Mouse (Mus musculus): Measurements from ENCODE around the gene Spock1. TPM values are rescaled to one million over a fixed set of nuclear protein-coding genes. Genes with fewer than 3 reads are reported as not detected.

The Spock1 gene
- polyA plus RNA-seq, 1 experiment = 0.23 TPM

- TF ChIP-seq POLR2A (IDR thresholded peaks at IDR 0.05; ENCODE audit: low read depth, low read length) (no peak), CTCF (IDR thresholded peaks at IDR 0.05; ENCODE audit: borderline replicate concordance, insufficient read depth, low read length) (no peak)
- Histone ChIP-seq H3K27ac (ENCODE audit: insufficient read depth, low read length) (no peak overlapping the region), H3K4me1 (ENCODE audit: control insufficient read depth, insufficient read depth, low read length) (no peaks in the 10 kb centered on the region), H3K4me3 (ENCODE audit: insufficient read depth, low read length) (no peak overlapping the region)
These were observed 151.8 kb downstream of the Spock1 start for GRCm38 (mm10) chr13:57756316-57756715.

GRCm38 (mm10) chr13:57750831-57751230 lies 157.3 kb downstream of the Spock1 start:
- TF ChIP-seq CTCF (IDR thresholded peaks at IDR 0.05; ENCODE audit: borderline replicate concordance, insufficient read depth, low read length) (no peak), POLR2A (IDR thresholded peaks at IDR 0.05; ENCODE audit: low read depth, low read length) (no peak)
- Histone ChIP-seq H3K27ac (ENCODE audit: insufficient read depth, low read length) (no peak overlapping the region), H3K4me3 (ENCODE audit: insufficient read depth, low read length) (no peak overlapping the region), H3K4me1 (ENCODE audit: control insufficient read depth, insufficient read depth, low read length) (no peaks in the 10 kb centered on the region)

GRCm38 (mm10) chr13:57744667-57745066 lies 163.5 kb downstream of the Spock1 start:
- no peak overlapping the region for H3K4me3 ChIP-seq (ENCODE audit: insufficient read depth, low read length)
- H3K27ac ChIP-seq (ENCODE audit: insufficient read depth, low read length) = no peak overlapping the region
- no peaks in the 10 kb centered on the region for H3K4me1 ChIP-seq (ENCODE audit: control insufficient read depth, insufficient read depth, low read length)
- TF ChIP-seq POLR2A (IDR thresholded peaks at IDR 0.05; ENCODE audit: low read depth, low read length) (no peak), CTCF (IDR thresholded peaks at IDR 0.05; ENCODE audit: borderline replicate concordance, insufficient read depth, low read length) (no peak)

GRCm38 (mm10) chr13:57741186-57741585 lies 166.9 kb downstream of the Spock1 start:
- Histone ChIP-seq H3K27ac (ENCODE audit: insufficient read depth, low read length) (no peak overlapping the region), H3K4me1 (ENCODE audit: control insufficient read depth, insufficient read depth, low read length) (no peaks in the 10 kb centered on the region), H3K4me3 (ENCODE audit: insufficient read depth, low read length) (no peak overlapping the region)
- TF ChIP-seq CTCF (IDR thresholded peaks at IDR 0.05; ENCODE audit: borderline replicate concordance, insufficient read depth, low read length) (no peak), POLR2A (IDR thresholded peaks at IDR 0.05; ENCODE audit: low read depth, low read length) (no peak)

- Histone ChIP-seq H3K27ac (ENCODE audit: insufficient read depth, low read length) (no peak overlapping the region), H3K4me1 (ENCODE audit: control insufficient read depth, insufficient read depth, low read length) (no peaks in the 10 kb centered on the region)
These were observed 167.7 kb downstream of the Spock1 start for GRCm38 (mm10) chr13:57740473-57740872.

GRCm38 (mm10) chr13:57736060-57736459 lies 172.1 kb downstream of the Spock1 start:
- no peaks in the 10 kb centered on the region for H3K4me1 ChIP-seq (ENCODE audit: control insufficient read depth, insufficient read depth, low read length)
- TF ChIP-seq CTCF (IDR thresholded peaks at IDR 0.05; ENCODE audit: borderline replicate concordance, insufficient read depth, low read length) (no peak), POLR2A (IDR thresholded peaks at IDR 0.05; ENCODE audit: low read depth, low read length) (no peak)
- no peak overlapping the region for H3K27ac ChIP-seq (ENCODE audit: insufficient read depth, low read length)
- H3K4me3 ChIP-seq (ENCODE audit: insufficient read depth, low read length) = no peak overlapping the region

More at GRCm38 (mm10) chr13:57740473-57740872, 167.7 kb downstream of the Spock1 start:
- no peak overlapping the region for H3K4me3 ChIP-seq (ENCODE audit: insufficient read depth, low read length)
- no peak for TF ChIP-seq POLR2A (IDR thresholded peaks at IDR 0.05; ENCODE audit: low read depth, low read length)
- TF ChIP-seq CTCF (IDR thresholded peaks at IDR 0.05; ENCODE audit: borderline replicate concordance, insufficient read depth, low read length) = no peak

GRCm38 (mm10) chr13:57734549-57734948 lies 173.6 kb downstream of the Spock1 start:
- no peak for TF ChIP-seq CTCF (IDR thresholded peaks at IDR 0.05; ENCODE audit: borderline replicate concordance, insufficient read depth, low read length)
- TF ChIP-seq POLR2A (IDR thresholded peaks at IDR 0.05; ENCODE audit: low read depth, low read length) = no peak
- no peak overlapping the region for H3K27ac ChIP-seq (ENCODE audit: insufficient read depth, low read length)
- H3K4me3 ChIP-seq (ENCODE audit: insufficient read depth, low read length) = no peak overlapping the region
- no peaks in the 10 kb centered on the region for H3K4me1 ChIP-seq (ENCODE audit: control insufficient read depth, insufficient read depth, low read length)

- H3K4me1 ChIP-seq (ENCODE audit: control insufficient read depth, insufficient read depth, low read length) = no peaks in the 10 kb centered on the region
- H3K27ac ChIP-seq (ENCODE audit: insufficient read depth, low read length) = no peak overlapping the region
- TF ChIP-seq POLR2A (IDR thresholded peaks at IDR 0.05; ENCODE audit: low read depth, low read length) (no peak), CTCF (IDR thresholded peaks at IDR 0.05; ENCODE audit: borderline replicate concordance, insufficient read depth, low read length) (no peak)
- no peak overlapping the region for H3K4me3 ChIP-seq (ENCODE audit: insufficient read depth, low read length)
These were observed 174.6 kb downstream of the Spock1 start for GRCm38 (mm10) chr13:57733521-57733920.

- TF ChIP-seq CTCF (IDR thresholded peaks at IDR 0.05; ENCODE audit: borderline replicate concordance, insufficient read depth, low read length) = no peak
- no peak for TF ChIP-seq POLR2A (IDR thresholded peaks at IDR 0.05; ENCODE audit: low read depth, low read length)
- no peaks in the 10 kb centered on the region for H3K4me1 ChIP-seq (ENCODE audit: control insufficient read depth, insufficient read depth, low read length)
- H3K4me3 ChIP-seq (ENCODE audit: insufficient read depth, low read length) = no peak overlapping the region
- no peak overlapping the region for H3K27ac ChIP-seq (ENCODE audit: insufficient read depth, low read length)
These were observed 175.9 kb downstream of the Spock1 start for GRCm38 (mm10) chr13:57732251-57732650.

- TF ChIP-seq CTCF (IDR thresholded peaks at IDR 0.05; ENCODE audit: borderline replicate concordance, insufficient read depth, low read length) (no peak), POLR2A (IDR thresholded peaks at IDR 0.05; ENCODE audit: low read depth, low read length) (no peak)
- Histone ChIP-seq H3K4me3 (ENCODE audit: insufficient read depth, low read length) (no peak overlapping the region), H3K27ac (ENCODE audit: insufficient read depth, low read length) (no peak overlapping the region), H3K4me1 (ENCODE audit: control insufficient read depth, insufficient read depth, low read length) (no peaks in the 10 kb centered on the region)
These were observed 180.4 kb downstream of the Spock1 start for GRCm38 (mm10) chr13:57727716-57728115.

GRCm38 (mm10) chr13:57726654-57727053 lies 181.5 kb downstream of the Spock1 start:
- Histone ChIP-seq H3K4me1 (ENCODE audit: control insufficient read depth, insufficient read depth, low read length) (no peaks in the 10 kb centered on the region), H3K27ac (ENCODE audit: insufficient read depth, low read length) (no peak overlapping the region), H3K4me3 (ENCODE audit: insufficient read depth, low read length) (no peak overlapping the region)
- TF ChIP-seq CTCF (IDR thresholded peaks at IDR 0.05; ENCODE audit: borderline replicate concordance, insufficient read depth, low read length) = no peak
- TF ChIP-seq POLR2A (IDR thresholded peaks at IDR 0.05; ENCODE audit: low read depth, low read length) = no peak
